Mouse (Mus musculus) testis, adult 2 months (tissue): Measurements from ENCODE around the gene Prdx6b. TPM values are rescaled to one million over a fixed set of nuclear protein-coding genes. Genes with fewer than 3 reads are reported as not detected.

Source experiments
- H3K27ac ChIP-seq: fragments of 200-500 bp; 2 replicates; pipeline ENCODE4 v1.5.1; 2012; ENCODE audit warnings: low read depth, low read length; ENCODE audit not compliant: control insufficient read depth, insufficient read depth
- H3K27me3 ChIP-seq: fragments of 200-500 bp; 2 replicates; pipeline ENCODE4 v1.6.1; 2012; ENCODE audit warnings: mild to moderate bottlenecking, low read length, moderate library complexity; ENCODE audit not compliant: control insufficient read depth, insufficient read depth
- H3K36me3 ChIP-seq: fragments of 200-500 bp; 2 replicates; pipeline ENCODE4 v1.6.1; 2012; ENCODE audit warnings: mild to moderate bottlenecking, low read length; ENCODE audit not compliant: control insufficient read depth, insufficient read depth
- H3K4me1 ChIP-seq: fragments of 200-500 bp; 2 replicates; pipeline ENCODE4 v1.6.1; 2012; ENCODE audit warnings: low read length; ENCODE audit not compliant: control insufficient read depth, insufficient read depth
- H3K4me3 ChIP-seq: fragments of 200-500 bp; 2 replicates; pipeline ENCODE4 v1.5.1; 2012; ENCODE audit warnings: low read depth, mild to moderate bottlenecking, low read length, moderate library complexity, mixed read lengths; ENCODE audit not compliant: control insufficient read depth
- CTCF ChIP-seq: fragments of 200-500 bp; IDR thresholded peaks from 2 replicates; pipeline ENCODE4 v1.5.1; 2012; ENCODE audit warnings: low read depth, mild to moderate bottlenecking, inconsistent platforms, low read length, moderate library complexity; ENCODE audit not compliant: control insufficient read depth, insufficient read depth, insufficient replicate concordance
- POLR2A ChIP-seq: fragments of 200-500 bp; IDR thresholded peaks from 2 replicates; pipeline ENCODE4 v1.6.1; 2012; ENCODE audit warnings: low read depth, mild to moderate bottlenecking, inconsistent platforms, low read length, moderate library complexity; ENCODE audit not compliant: control insufficient read depth
- polyA plus RNA-seq: library from polyadenylated mRNA; depleted of rRNA; stranded (reverse); fragments of >200 nt; gene quantifications from 2 replicates; pipeline ENCODE4 v1.2.3, GENCODE M21; 2012

Prdx6b gene
- polyA plus RNA-seq, 1 experiment: 179 TPM

DNA sequence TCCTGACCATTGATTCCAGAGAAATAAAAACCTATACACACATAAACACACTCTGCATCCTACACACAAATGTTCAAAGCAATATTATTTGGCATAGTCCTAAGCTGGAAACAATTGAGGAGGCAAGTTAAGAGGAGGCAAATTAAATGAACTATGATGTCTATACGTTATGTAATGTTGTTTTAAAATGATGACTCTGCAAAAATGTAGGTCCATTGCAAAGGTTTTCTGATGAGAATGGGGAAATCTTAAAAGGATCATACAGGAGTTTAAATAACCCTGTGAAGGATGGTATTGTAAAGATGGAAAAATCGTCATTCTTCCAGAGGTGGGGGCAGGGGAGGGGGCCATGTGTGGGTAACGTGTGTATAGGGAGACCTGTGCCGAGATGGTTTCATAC, 17.5 kb downstream of the Prdx6b start:
- no peak overlapping the region for H3K4me3 ChIP-seq
- TF ChIP-seq POLR2A: no peak
- TF ChIP-seq CTCF: no peak
- H3K27ac ChIP-seq: no peak overlapping the region
- H3K4me1 ChIP-seq: no peaks in the 10 kb centered on the region
- no peaks in the 10 kb centered on the region for H3K36me3 ChIP-seq
- no peaks in the 10 kb centered on the region for H3K27me3 ChIP-seq

DNA sequence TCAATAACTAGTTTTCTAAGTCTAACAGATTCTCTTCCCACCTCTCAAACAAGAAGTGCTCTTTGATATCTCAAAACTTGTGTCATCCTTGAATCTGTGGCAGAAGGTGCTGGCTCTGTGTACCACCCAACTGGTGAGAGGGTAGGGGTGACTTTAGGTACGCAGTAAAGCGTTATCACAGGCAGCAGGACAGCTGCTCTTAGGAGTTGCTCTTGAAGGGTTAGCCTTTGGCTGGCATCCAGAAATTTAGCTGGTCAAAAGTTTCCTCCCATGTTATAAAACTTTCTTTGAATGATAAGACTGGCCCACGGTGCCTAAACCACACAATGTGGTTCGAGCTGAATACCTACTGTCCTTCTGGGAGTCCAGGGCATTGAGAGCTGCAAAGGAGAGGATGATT, 18.5 kb downstream of the Prdx6b start:
- Histone ChIP-seq H3K27me3 (no peaks in the 10 kb centered on the region), H3K4me1 (no peaks in the 10 kb centered on the region), H3K36me3 (no peaks in the 10 kb centered on the region), H3K4me3 (no peak overlapping the region), H3K27ac (no peak overlapping the region)
- no peak for TF ChIP-seq POLR2A
- no peak for TF ChIP-seq CTCF

DNA sequence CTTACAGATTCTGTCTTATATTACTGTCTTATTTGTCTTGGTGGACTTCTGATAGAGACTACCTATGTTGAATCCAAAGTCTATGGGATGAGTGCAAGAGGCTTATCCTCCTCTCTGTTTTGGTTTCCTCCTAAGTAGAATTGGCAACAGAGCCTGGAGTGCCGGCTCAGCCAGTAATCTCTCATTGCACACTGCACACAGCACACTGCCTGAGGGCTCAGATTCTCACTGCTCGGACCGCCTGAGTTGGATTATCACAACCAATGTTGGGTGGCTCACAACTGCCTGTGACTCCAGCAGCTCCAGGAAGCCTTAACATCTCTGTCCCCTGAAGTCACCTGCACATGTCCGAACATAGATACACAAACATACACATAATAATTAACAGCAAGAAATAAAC, 19.1 kb downstream of the Prdx6b start:
- no peaks in the 10 kb centered on the region for H3K27me3 ChIP-seq
- no peak overlapping the region for H3K4me3 ChIP-seq
- no peaks in the 10 kb centered on the region for H3K4me1 ChIP-seq
- TF ChIP-seq CTCF: no peak
- TF ChIP-seq POLR2A: no peak
- H3K36me3 ChIP-seq: no peaks in the 10 kb centered on the region
- H3K27ac ChIP-seq: no peak overlapping the region

DNA sequence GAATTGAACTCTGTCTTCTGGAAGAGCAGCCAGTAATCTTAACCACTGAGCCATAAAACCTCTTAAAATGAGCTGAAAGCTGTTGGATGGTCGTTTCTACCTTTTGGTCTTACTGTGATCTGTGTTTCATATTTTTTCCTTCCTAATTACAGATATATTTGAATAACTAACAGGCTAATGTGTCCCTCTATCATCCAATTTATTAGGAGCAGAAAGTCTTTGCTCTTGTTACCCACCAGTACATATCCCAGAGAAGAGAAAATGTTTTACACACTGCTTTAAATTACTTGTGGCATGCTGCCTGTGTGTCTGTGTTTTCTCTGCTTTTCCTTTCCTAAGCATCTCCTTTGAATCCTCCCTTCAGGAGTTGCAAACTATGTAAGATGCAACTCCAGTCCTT, 21.9 kb downstream of the Prdx6b start:
- no peak overlapping the region for H3K4me3 ChIP-seq
- no peaks in the 10 kb centered on the region for H3K27me3 ChIP-seq
- H3K4me1 ChIP-seq: no peaks in the 10 kb centered on the region
- TF ChIP-seq CTCF (no peak), POLR2A (no peak)
- no peaks in the 10 kb centered on the region; the same call in none of the 2 replicates for H3K36me3 ChIP-seq
- no peak overlapping the region for H3K27ac ChIP-seq

DNA sequence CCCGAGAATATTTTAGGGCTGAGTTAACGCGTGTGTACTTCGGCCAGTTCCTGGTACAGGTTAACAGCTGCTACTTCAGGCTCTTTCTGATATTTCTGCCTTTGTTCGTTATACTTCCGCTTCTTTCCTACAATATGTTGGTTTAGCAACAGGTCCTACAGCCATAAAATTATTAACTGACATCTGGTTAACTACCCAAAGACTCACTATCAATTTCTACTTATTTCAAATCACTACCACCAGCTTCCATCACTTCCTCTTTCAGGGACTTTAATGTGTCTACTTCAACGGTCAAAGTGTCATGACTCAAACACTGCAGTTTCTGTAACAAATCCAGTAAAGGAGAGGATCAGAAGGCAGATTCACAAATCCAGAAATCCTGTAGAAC, 22.6 kb downstream of the Prdx6b start:
- no peaks in the 10 kb centered on the region for H3K27me3 ChIP-seq
- no peaks in the 10 kb centered on the region; the same call in none of the 2 replicates for H3K36me3 ChIP-seq
- TF ChIP-seq CTCF: no peak
- TF ChIP-seq POLR2A: no peak
- peak overlapping the region; percentile 88; the same call in 1 of the 2 replicates for H3K4me3 ChIP-seq
- H3K4me1 ChIP-seq: no peaks in the 10 kb centered on the region
- peak overlapping the region; percentile 92 for H3K27ac ChIP-seq

DNA sequence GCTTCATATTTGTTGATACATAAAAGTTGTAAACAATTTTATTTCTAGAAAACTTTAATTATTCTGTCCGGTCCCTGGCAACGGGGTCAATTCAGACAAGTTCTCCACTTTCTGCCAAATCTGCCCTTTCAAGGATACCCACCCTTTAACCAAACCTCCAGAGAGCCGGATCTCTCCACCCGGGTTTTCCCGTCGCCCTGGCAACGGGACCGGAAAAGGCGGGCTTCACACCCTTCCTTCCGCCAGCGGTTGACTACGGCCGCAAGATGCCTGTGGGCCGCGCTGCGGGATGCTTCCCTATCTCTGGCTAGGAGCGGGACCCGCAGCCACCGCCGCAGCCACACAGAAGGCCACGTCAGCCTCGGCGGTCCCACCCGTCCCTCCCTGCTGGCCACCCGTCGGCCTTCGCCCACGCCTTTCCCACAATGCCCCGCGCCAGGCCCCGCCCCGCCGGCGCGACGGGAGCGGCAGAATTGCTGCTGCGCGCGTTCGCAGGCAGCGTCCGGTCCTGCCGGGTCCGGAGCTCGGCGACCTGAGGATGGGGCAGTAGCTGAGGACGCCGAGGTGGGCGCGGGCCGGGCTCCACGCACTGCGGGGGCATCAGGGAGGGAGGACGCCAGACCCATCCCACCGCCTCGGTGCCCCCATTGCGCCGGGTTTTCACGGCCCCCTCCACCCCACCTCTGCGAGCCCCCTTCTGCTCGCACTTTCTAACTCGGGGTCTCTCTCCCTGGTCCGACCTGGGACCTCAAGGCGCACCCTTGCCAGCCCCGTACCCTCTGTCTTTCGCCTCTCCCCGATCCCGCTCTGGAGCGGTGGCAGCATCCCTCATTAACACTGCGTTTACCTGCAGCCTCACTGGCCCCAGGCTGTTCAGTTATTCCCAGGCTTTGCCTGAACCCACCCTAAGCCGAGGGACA, 23.2 kb downstream of the Prdx6b start, which contains the start of gene Dnajc10:
Gene Dnajc10 (plus strand): TSS at position 225 of the 920 bp plus-strand sequence.
- Histone ChIP-seq H3K27ac (peak within 1 kb of the TSS; percentile 92), H3K36me3 (no peaks in the 10 kb centered on the region; the same call in none of the 2 replicates), H3K4me3 (peak within 1 kb of the TSS; percentile 88), H3K27me3 (no peaks in the 10 kb centered on the region), H3K4me1 (no peaks in the 10 kb centered on the region)
- no peak for TF ChIP-seq CTCF
- peak; percentile 89 for TF ChIP-seq POLR2A

DNA sequence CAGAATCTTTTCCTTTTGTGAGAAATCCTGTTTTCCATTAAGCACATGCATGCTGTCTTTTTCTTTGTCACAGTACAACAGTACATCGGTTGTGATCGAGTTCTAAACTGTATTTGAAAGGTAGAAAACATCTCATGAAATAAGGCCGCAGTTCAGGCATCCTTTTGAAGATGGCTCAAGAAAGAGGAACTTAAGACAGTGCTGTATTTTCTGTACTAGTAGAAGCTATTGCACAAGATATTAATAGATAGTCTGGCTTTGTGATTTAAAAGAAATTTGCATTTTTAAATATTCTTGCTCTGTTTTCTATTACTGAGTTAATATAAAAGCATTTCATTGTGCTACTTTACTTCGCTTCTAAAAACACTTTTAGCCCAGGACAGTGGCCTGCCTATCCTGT, 30.6 kb downstream of the Prdx6b start:
- Histone ChIP-seq H3K36me3 (peaks cover 2% of the 10 kb centered on the region), H3K27ac (no peak overlapping the region), H3K27me3 (no peaks in the 10 kb centered on the region), H3K4me1 (no peaks in the 10 kb centered on the region), H3K4me3 (no peak overlapping the region)
- TF ChIP-seq POLR2A (no peak), CTCF (no peak)

DNA sequence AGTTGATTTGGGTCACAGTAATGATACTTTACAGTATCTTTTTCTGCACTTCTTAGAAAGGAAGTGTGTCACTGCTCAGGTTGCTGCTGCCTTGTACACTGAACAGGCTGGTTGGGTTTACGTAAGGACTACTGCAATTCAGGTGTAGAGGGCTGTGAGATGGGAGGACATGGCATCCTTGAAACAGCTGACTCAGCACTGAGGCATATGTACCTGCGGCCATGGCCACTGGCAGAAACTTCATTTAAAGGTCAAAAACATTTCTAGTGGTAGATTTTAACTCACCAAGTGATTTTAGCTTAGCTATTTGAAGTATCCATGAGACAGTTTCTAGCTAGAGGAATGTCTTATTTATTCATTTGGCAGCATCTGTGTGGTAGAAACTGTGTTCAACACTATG, 33.5 kb downstream of the Prdx6b start:
- H3K27ac ChIP-seq: no peak overlapping the region
- no peaks in the 10 kb centered on the region for H3K4me1 ChIP-seq
- no peak overlapping the region for H3K4me3 ChIP-seq
- H3K27me3 ChIP-seq: no peaks in the 10 kb centered on the region
- TF ChIP-seq POLR2A: no peak
- TF ChIP-seq CTCF: no peak
- peaks cover 2% of the 10 kb centered on the region for H3K36me3 ChIP-seq
